In genomic region chr14:24542901-24543300, GRCm38 (mm10) we compare ENCODE assay signal across 15 mouse cellular contexts. TPM values are rescaled to one million over a fixed set of nuclear protein-coding genes. Genes with fewer than 3 reads are reported as not detected.
A peak's percentile ranks its signal among the peaks of the same experiment; 100 is the strongest.
DNase-seq lines count a peak whose midpoint lies in the region; ATAC-seq and TF ChIP-seq lines count a peak whose summit lies in the region.
"Had no signal": no experiment of that assay in that cellular context is flagged by ENCODE, and none has a peak within 500 bp of the region (broad histone marks: within the 10 kb centered on the region; RNA-seq: fewer than 3 reads in every experiment).

No protein-coding gene starts in this region.

- WGBS in forebrain, embryonic 10.5 days, result 88% methylated on average over 4 of the region's 4 CpGs
- WGBS in forebrain, embryonic 12.5 days, result 78% methylated on average over 4 of the region's 4 CpGs
- 50% methylated on average over 4 of the region's 4 CpGs for WGBS in limb, embryonic 14.5 days
- 79% methylated on average over 4 of the region's 4 CpGs for WGBS in limb, embryonic 10.5 days
- WGBS in hindbrain, postnatal 0 days, result 36% methylated on average over 4 of the region's 4 CpGs

- no peak for TF ChIP-seq POLR2A in limb, embryonic 14.5 days (IDR thresholded peaks at IDR 0.05; ENCODE audit: borderline replicate concordance, extremely low read depth, insufficient read depth, insufficient read length)

- no peak overlapping the region for H3K9ac ChIP-seq in forebrain, embryonic 12.5 days
- no peak overlapping the region for H3K9ac ChIP-seq in limb, embryonic 14.5 days (ENCODE audit: low read depth, low read length, severe bottlenecking)
- H3K9ac ChIP-seq in hindbrain, postnatal 0 days (replicated peaks; ENCODE audit: low read length), result no peak overlapping the region
- H3K9ac ChIP-seq: liver, embryonic 13.5 days had no signal

- peaks cover 9% of the 10 kb centered on the region for H3K9me3 ChIP-seq in forebrain, embryonic 10.5 days
- H3K9me3 ChIP-seq in forebrain, embryonic 12.5 days, result no peaks in the 10 kb centered on the region
- no peaks in the 10 kb centered on the region for H3K9me3 ChIP-seq in limb, embryonic 14.5 days (ENCODE audit: control insufficient read depth, low read length)
- H3K9me3 ChIP-seq in limb, embryonic 10.5 days (replicated peaks), result no peaks in the 10 kb centered on the region
- H3K9me3 ChIP-seq in hindbrain, postnatal 0 days (ENCODE audit: low read length), result no peaks in the 10 kb centered on the region

- no peak for DNase-seq in forebrain, embryonic 10.5 days (ENCODE audit: extremely low spot score, low spot score)
- DNase-seq in limb, embryonic 14.5 days (ENCODE audit: low spot score), result peak; percentile 34
- no peak for DNase-seq in limb, embryonic 10.5 days (ENCODE audit: low spot score)
- peak; percentile 83 to 91 for DNase-seq in cerebellum, postnatal 10 days
- DNase-seq in hindbrain, postnatal 0 days (ENCODE audit: low spot score), result peak; percentile 31
- no peak for DNase-seq in Muller cell, postnatal 12 days (ENCODE audit: inconsistent ontology term)
- DNase-seq in spleen, postnatal 4 days (ENCODE audit: low spot score in 2 of 2), result no peak
- DNase-seq: adrenal gland, postnatal 14 days; heart, postnatal 10 days; liver, embryonic 13.5 days; thymus, postnatal 14 days had no signal

- no peak overlapping the region for H3K4me3 ChIP-seq in forebrain, embryonic 10.5 days
- no peak overlapping the region for H3K4me3 ChIP-seq in forebrain, embryonic 12.5 days (replicated peaks)
- H3K4me3 ChIP-seq in limb, embryonic 14.5 days (replicated peaks; ENCODE audit: low read length), result no peak overlapping the region
- no peak overlapping the region for H3K4me3 ChIP-seq in limb, embryonic 10.5 days
- H3K4me3 ChIP-seq in hindbrain, postnatal 0 days (ENCODE audit: low read length), result no peak overlapping the region
- H3K4me3 ChIP-seq: liver, embryonic 13.5 days; megakaryocyte, embryonic 14.5 days had no signal

- H3K4me1 ChIP-seq in forebrain, embryonic 10.5 days, result no peaks in the 10 kb centered on the region
- H3K4me1 ChIP-seq in forebrain, embryonic 12.5 days, result no peaks in the 10 kb centered on the region
- no peaks in the 10 kb centered on the region for H3K4me1 ChIP-seq in limb, embryonic 14.5 days (ENCODE audit: control insufficient read depth, insufficient read depth, low read length)
- H3K4me1 ChIP-seq in limb, embryonic 10.5 days, result no peaks in the 10 kb centered on the region
- H3K4me1 ChIP-seq in hindbrain, postnatal 0 days (ENCODE audit: insufficient read depth, low read length), result no peaks in the 10 kb centered on the region
- H3K4me1 ChIP-seq: liver, embryonic 13.5 days; megakaryocyte, embryonic 14.5 days had no signal

- no peaks in the 10 kb centered on the region for H3K36me3 ChIP-seq in forebrain, embryonic 10.5 days (replicated peaks)
- no peaks in the 10 kb centered on the region for H3K36me3 ChIP-seq in forebrain, embryonic 12.5 days (replicated peaks)
- no peaks in the 10 kb centered on the region for H3K36me3 ChIP-seq in limb, embryonic 14.5 days (ENCODE audit: control insufficient read depth, insufficient read depth, low read length)
- no peaks in the 10 kb centered on the region for H3K36me3 ChIP-seq in limb, embryonic 10.5 days
- no peaks in the 10 kb centered on the region for H3K36me3 ChIP-seq in hindbrain, postnatal 0 days (ENCODE audit: insufficient read depth, low read length)
- H3K36me3 ChIP-seq: liver, embryonic 13.5 days had no signal

- no peaks in the 10 kb centered on the region for H3K27me3 ChIP-seq in forebrain, embryonic 10.5 days (ENCODE audit: poor library complexity, severe bottlenecking)
- no peaks in the 10 kb centered on the region for H3K27me3 ChIP-seq in forebrain, embryonic 12.5 days
- no peaks in the 10 kb centered on the region for H3K27me3 ChIP-seq in limb, embryonic 14.5 days (ENCODE audit: control insufficient read depth, insufficient read depth, low read length)
- H3K27me3 ChIP-seq in limb, embryonic 10.5 days (ENCODE audit: low read depth, poor library complexity, severe bottlenecking), result no peaks in the 10 kb centered on the region
- H3K27me3 ChIP-seq in hindbrain, postnatal 0 days (ENCODE audit: insufficient read depth, low read length), result no peaks in the 10 kb centered on the region
- H3K27me3 ChIP-seq: liver, embryonic 13.5 days; megakaryocyte, embryonic 14.5 days had no signal

- H3K27ac ChIP-seq in forebrain, embryonic 10.5 days, result 0 out of 2 replicates have a peak overlapping the region, but pooled peaks have one; percentile 25
- H3K27ac ChIP-seq in forebrain, embryonic 12.5 days, result no peak overlapping the region
- H3K27ac ChIP-seq in limb, embryonic 14.5 days (replicated peaks; ENCODE audit: low read depth, low read length), result no peak overlapping the region
- no peak overlapping the region for H3K27ac ChIP-seq in limb, embryonic 10.5 days
- H3K27ac ChIP-seq in hindbrain, postnatal 0 days, result no peak overlapping the region
- H3K27ac ChIP-seq: liver, embryonic 13.5 days had no signal

- no peak for TF ChIP-seq CTCF in hindbrain, postnatal 0 days (IDR thresholded peaks at IDR 0.05; ENCODE audit: low read depth)

- no peak overlapping the region for H3K4me2 ChIP-seq in forebrain, embryonic 12.5 days
- H3K4me2 ChIP-seq in limb, embryonic 14.5 days (replicated peaks; ENCODE audit: low read depth, low read length, severe bottlenecking), result no peak overlapping the region
- H3K4me2 ChIP-seq in hindbrain, postnatal 0 days (ENCODE audit: low read depth, low read length), result no peak overlapping the region
- H3K4me2 ChIP-seq: liver, embryonic 13.5 days had no signal

- ATAC-seq in forebrain, embryonic 12.5 days (ENCODE audit: low FRiP score), result no peak
- no peak for ATAC-seq in limb, embryonic 14.5 days (ENCODE audit: low FRiP score, low read depth)
- no peak for ATAC-seq in hindbrain, postnatal 0 days
- ATAC-seq: inflammation-experienced regulatory T-cells, adult 6 months; lung, postnatal 0 days had no signal

RNA-seq across cellular contexts. Expression of gene Rps24, which starts 56.0 kb away (rescaled TPM):
- 1,109 and 1,125 TPM in 2 replicates for polyA plus RNA-seq in forebrain, embryonic 10.5 days (2016; fragmentation: Nextera tagmentation; extraction: Ambion mirVana)
- 998 and 1,043 TPM in 2 replicates for polyA plus RNA-seq in forebrain, embryonic 12.5 days (2016; fragmentation: Nextera tagmentation; extraction: Ambion mirVana)
- 2,427 and 4,774 TPM in 2 replicates for polyA plus RNA-seq in limb, embryonic 14.5 days (2012; rRNA removed)
- polyA plus RNA-seq in limb, embryonic 14.5 days (2014; fragmentation: Nextera tagmentation; extraction: Ambion mirVana), result 1,281 and 1,338 TPM in 2 replicates
- polyA plus RNA-seq in limb, embryonic 10.5 days (2016; fragmentation: Nextera tagmentation; extraction: Ambion mirVana), result 1,041 and 1,257 TPM in 2 replicates
- total RNA-seq in hindbrain, postnatal 0 days (2014; rRNA removed), result 1,072 and 1,073 TPM in 2 replicates
- 826 and 833 TPM in 2 replicates for polyA plus RNA-seq in hindbrain, postnatal 0 days (2015; fragmentation: Nextera tagmentation; extraction: Ambion mirVana)

RNA-seq across cellular contexts. Expression of gene Polr3a, which starts 56.0 kb away (rescaled TPM):
- polyA plus RNA-seq in forebrain, embryonic 10.5 days (2016; fragmentation: Nextera tagmentation; extraction: Ambion mirVana), result 21.2 and 21.3 TPM in 2 replicates
- 19.3 and 21.3 TPM in 2 replicates for polyA plus RNA-seq in forebrain, embryonic 12.5 days (2016; fragmentation: Nextera tagmentation; extraction: Ambion mirVana)
- polyA plus RNA-seq in limb, embryonic 14.5 days (2012; rRNA removed), result 13.5 and 14.7 TPM in 2 replicates
- polyA plus RNA-seq in limb, embryonic 14.5 days (2014; fragmentation: Nextera tagmentation; extraction: Ambion mirVana), result 16.2 and 16.9 TPM in 2 replicates
- 21.8 and 25.1 TPM in 2 replicates for polyA plus RNA-seq in limb, embryonic 10.5 days (2016; fragmentation: Nextera tagmentation; extraction: Ambion mirVana)
- total RNA-seq in hindbrain, postnatal 0 days (2014; rRNA removed), result 16.1 and 22.4 TPM in 2 replicates
- 14.0 and 16.0 TPM in 2 replicates for polyA plus RNA-seq in hindbrain, postnatal 0 days (2015; fragmentation: Nextera tagmentation; extraction: Ambion mirVana)

Comparison
In these comparisons a context has a peak if more than half of its experiments do, and no peak if none do; other contexts are left out.
1. DNase-seq: peak in limb, embryonic 14.5 days (single experiment), cerebellum, postnatal 10 days (2 of 2) and hindbrain, postnatal 0 days (single experiment); none in forebrain, embryonic 10.5 days (single experiment), limb, embryonic 10.5 days (single experiment), Muller cell, postnatal 12 days (single experiment) and spleen, postnatal 4 days (0 of 2).